Mouse (Mus musculus) spleen, postnatal 0 days (tissue): Measurements from ENCODE around the gene Mtm1. TPM values are rescaled to one million over a fixed set of nuclear protein-coding genes. Genes with fewer than 3 reads are reported as not detected.

ENCODE experiments used
- polyA plus RNA-seq: library from polyadenylated mRNA; unstranded; fragments of >200 nt; fragmentation: Nextera tagmentation; extraction: Ambion mirVana; gene quantifications from 2 replicates; pipeline ENCODE4 v1.2.1, GENCODE M21; 2015

Mtm1 gene
- polyA plus RNA-seq, result 3.1 and 4.3 TPM in 2 replicates

DNA sequence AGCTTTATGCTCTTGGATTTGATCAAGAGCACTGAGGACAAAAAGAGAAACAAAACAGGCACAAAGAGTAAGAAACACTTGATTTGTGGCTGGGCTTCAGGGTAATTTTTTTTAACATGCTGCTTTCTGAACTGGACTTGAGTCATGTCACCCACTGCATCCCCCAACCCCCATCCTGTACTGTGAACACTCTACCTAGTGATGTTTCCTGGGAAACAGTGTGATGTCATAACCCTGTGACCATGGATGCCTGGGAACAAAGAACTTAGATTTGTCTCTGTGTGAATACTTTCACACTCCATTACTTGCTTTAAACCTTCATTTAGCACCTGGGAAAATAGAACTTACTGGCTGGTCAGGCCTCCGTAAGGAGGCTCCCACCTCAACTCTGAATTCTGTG is at the start of gene Mtm1:
Gene Mtm1, plus strand, starts transcription at position 301 of the 400 bp plus-strand sequence.

DNA sequence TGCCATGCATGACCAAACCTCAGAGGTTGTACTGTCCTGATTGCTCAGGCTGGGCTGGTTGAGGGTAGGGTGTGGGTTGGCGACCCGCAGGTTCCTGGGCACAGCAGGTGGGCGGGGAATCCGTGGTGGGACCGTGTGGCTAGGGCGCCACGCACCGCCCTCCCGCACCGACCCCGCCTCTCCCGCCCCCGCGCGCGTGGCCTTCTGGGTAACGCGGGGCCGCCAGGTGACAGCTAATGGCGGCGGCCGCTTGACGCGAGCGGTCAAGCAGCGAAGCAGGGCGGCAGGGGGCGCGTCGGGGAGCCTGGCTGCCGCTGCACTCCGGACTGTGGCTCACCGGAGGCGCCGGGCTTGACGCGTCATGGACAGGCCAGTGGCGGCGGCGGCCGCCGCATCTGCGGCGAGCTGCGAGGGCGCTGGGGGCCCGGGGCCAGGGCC is 154.0 kb downstream of the Mtm1 start, which contains the start of gene Mtmr1:
Gene Mtmr1, plus strand, starts transcription at position 207 of the 438 bp plus-strand sequence.

Other genes with a start within 250 kb of the Mtm1 start
- 3.7 and 4.6 TPM in 2 replicates for gene Mamld1, start 160.5 kb upstream of the Mtm1 start, polyA plus RNA-seq
- gene Mtmr1, start 154.0 kb downstream of the Mtm1 start, polyA plus RNA-seq, result 6.0 and 7.5 TPM in 2 replicates